8 mouse cellular contexts compared by ENCODE assay signal in genomic region chr6:64728499-64729198, GRCm38 (mm10). TPM values are rescaled to one million over a fixed set of nuclear protein-coding genes. Genes with fewer than 3 reads are reported as not detected.
DNase-seq lines count a peak whose midpoint lies in the region; ATAC-seq lines count a peak whose summit lies in the region.

Gene Atoh1, plus strand, starts transcription at chr6:64729125.

- peaks cover 56% of the 10 kb centered on the region for H3K27me3 ChIP-seq in heart, embryonic 12.5 days (replicated peaks)
- peaks cover 66% of the 10 kb centered on the region for H3K27me3 ChIP-seq in kidney, embryonic 16.5 days (ENCODE audit: insufficient read depth, low read length)
- peaks cover 58% of the 10 kb centered on the region for H3K27me3 ChIP-seq in stomach, embryonic 15.5 days (replicated peaks)

- H3K4me1 ChIP-seq in heart, embryonic 12.5 days (replicated peaks) = peaks cover 17% of the 10 kb centered on the region; the same call in 1 of the 2 replicates
- peaks cover 15% of the 10 kb centered on the region for H3K4me1 ChIP-seq in kidney, embryonic 16.5 days (ENCODE audit: insufficient read depth, low read length)
- H3K4me1 ChIP-seq in stomach, embryonic 15.5 days = peaks cover 20% of the 10 kb centered on the region

- DNase-seq in ES-CJ7 (ENCODE audit: low read depth, low spot score) = peak; percentile 95
- peak; percentile 73 to 79 for DNase-seq in adrenal gland, postnatal 36 days
- peak; percentile 30 for DNase-seq in lung, postnatal 10 days
- no peak for DNase-seq in gastrocnemius, postnatal 14 days
- no peak for DNase-seq in left cerebral cortex, postnatal 36 days (ENCODE audit: low spot score in 2 of 2)

- 0% methylated on average over 34 of the region's 34 CpGs for WGBS in heart, embryonic 12.5 days
- under 1% methylated on average over 34 of the region's 34 CpGs for WGBS in kidney, embryonic 16.5 days
- under 1% methylated on average over 34 of the region's 34 CpGs for WGBS in stomach, embryonic 15.5 days

- H3K27ac ChIP-seq in heart, embryonic 12.5 days (ENCODE audit: poor library complexity, severe bottlenecking) = no peak within 1 kb of the TSS
- no peak within 1 kb of the TSS for H3K27ac ChIP-seq in kidney, embryonic 16.5 days (ENCODE audit: low read length)
- H3K27ac ChIP-seq in stomach, embryonic 15.5 days = no peak within 1 kb of the TSS

- H3K36me3 ChIP-seq in heart, embryonic 12.5 days = no peaks in the 10 kb centered on the region
- H3K36me3 ChIP-seq in kidney, embryonic 16.5 days (ENCODE audit: insufficient read depth, low read length) = no peaks in the 10 kb centered on the region
- no peaks in the 10 kb centered on the region for H3K36me3 ChIP-seq in stomach, embryonic 15.5 days

- H3K4me2 ChIP-seq in heart, embryonic 12.5 days = peak within 1 kb of the TSS; percentile 85
- H3K4me2 ChIP-seq in kidney, embryonic 16.5 days (replicated peaks; ENCODE audit: low read depth, low read length) = peak within 1 kb of the TSS; percentile 56
- peak within 1 kb of the TSS; percentile 72 for H3K4me2 ChIP-seq in stomach, embryonic 15.5 days

- no peaks in the 10 kb centered on the region for H3K9me3 ChIP-seq in heart, embryonic 12.5 days (replicated peaks)
- no peaks in the 10 kb centered on the region for H3K9me3 ChIP-seq in kidney, embryonic 16.5 days (ENCODE audit: low read length)
- no peaks in the 10 kb centered on the region for H3K9me3 ChIP-seq in stomach, embryonic 15.5 days

- peak within 1 kb of the TSS; percentile 51 for H3K4me3 ChIP-seq in heart, embryonic 12.5 days
- H3K4me3 ChIP-seq in kidney, embryonic 16.5 days (ENCODE audit: low read length) = peak within 1 kb of the TSS; percentile 42
- H3K4me3 ChIP-seq in stomach, embryonic 15.5 days (replicated peaks) = peak within 1 kb of the TSS; percentile 40

- H3K9ac ChIP-seq in heart, embryonic 12.5 days = peak within 1 kb of the TSS; percentile 58; the same call in 1 of the 2 replicates
- no peak within 1 kb of the TSS; the same call in 1 of the 2 replicates for H3K9ac ChIP-seq in kidney, embryonic 16.5 days (replicated peaks; ENCODE audit: low read length)
- no peak within 1 kb of the TSS for H3K9ac ChIP-seq in stomach, embryonic 15.5 days

- ATAC-seq in heart, embryonic 12.5 days (ENCODE audit: insufficient number of reproducible peaks, low FRiP score) = peak; percentile 76; the same call in 1 of the 2 replicates
- peak; percentile 83 for ATAC-seq in kidney, embryonic 16.5 days (ENCODE audit: low FRiP score, low TSS enrichment)
- ATAC-seq in stomach, embryonic 15.5 days (ENCODE audit: insufficient read depth, low FRiP score, low read depth) = peak; percentile 80

- intact Hi-C loops in gastrocnemius, postnatal 14 days (cut with DNase I; ENCODE audit: low total_unique reads) = no loop called here
- intact Hi-C loops in left cerebral cortex, postnatal 36 days (cut with DNase I) = no loop called here

RNA-seq across cellular contexts. Expression of gene Atoh1, which starts in this region (rescaled TPM):
- not detected for total RNA-seq in adrenal gland, postnatal 36 days (2021)
- polyA plus RNA-seq in heart, embryonic 12.5 days (2016; fragmentation: Nextera tagmentation; extraction: Ambion mirVana) = not detected in 2 replicates
- polyA plus RNA-seq in kidney, embryonic 16.5 days (2015; fragmentation: Nextera tagmentation; extraction: Ambion mirVana) = 0.07 TPM in 1 of 2 replicates, not detected in the other
- polyA plus RNA-seq in stomach, embryonic 15.5 days (2015; fragmentation: Nextera tagmentation; extraction: Ambion mirVana) = 1.3 and 1.8 TPM in 2 replicates
- not detected for total RNA-seq in gastrocnemius, postnatal 14 days (2021)
- total RNA-seq in left cerebral cortex, postnatal 36 days (2021) = not detected

Comparison
In these comparisons a context has a peak if more than half of its experiments do, and no peak if none do; other contexts are left out.
1. Peak in DNase-seq in adrenal gland, postnatal 36 days; RNA of the gene not detected or under 1 TPM.
2. Peak in ATAC-seq, H3K4me3 ChIP-seq, H3K9ac ChIP-seq and H3K4me2 ChIP-seq in heart, embryonic 12.5 days; RNA of the gene not detected or under 1 TPM.
3. Peak in ATAC-seq, H3K4me3 ChIP-seq and H3K4me2 ChIP-seq in kidney, embryonic 16.5 days; RNA of the gene not detected or under 1 TPM.
4. DNase-seq: peak in ES-CJ7 (single experiment) and lung, postnatal 10 days (single experiment); none in gastrocnemius, postnatal 14 days (single experiment) and left cerebral cortex, postnatal 36 days (0 of 2).
5. Peak in every context shown above with its lines, with median percentiles within 50 percentile points of each other: ATAC-seq, H3K4me2 ChIP-seq and H3K4me3 ChIP-seq.